Mouse (Mus musculus) lung, embryonic 16.5 days (tissue): ENCODE data around the gene Ube2v1. TPM values are rescaled to one million over a fixed set of nuclear protein-coding genes. Genes with fewer than 3 reads are reported as not detected.

ENCODE experiments used
- ATAC-seq: fragments of 200-750 bp; cut with Nextera tagmentation; 2 replicates; pipeline ENCODE4 v1.8.0; 2017; ENCODE audit warnings: low read depth, mild to moderate bottlenecking, moderate library complexity
- H3K27ac ChIP-seq: fragments of 300-500 bp; sonication (generic); 2 replicates; pipeline ENCODE4 v1.5.1; 2014; ENCODE audit warnings: mild to moderate bottlenecking, control low read depth, low read length
- H3K27me3 ChIP-seq: fragments of 300-500 bp; sonication (generic); 2 replicates; pipeline ENCODE4 v1.6.1; 2014; ENCODE audit warnings: low read depth, low read length, mixed read lengths; ENCODE audit not compliant: control insufficient read depth, insufficient read depth
- H3K36me3 ChIP-seq: fragments of 300-500 bp; sonication (generic); 2 replicates; pipeline ENCODE4 v1.6.1; 2014; ENCODE audit warnings: low read length; ENCODE audit not compliant: control insufficient read depth, insufficient read depth
- H3K4me1 ChIP-seq: fragments of 300-500 bp; sonication (generic); replicated peaks from 2 replicates; pipeline ENCODE4 v1.6.1; 2014; ENCODE audit warnings: low read length, mixed read lengths; ENCODE audit not compliant: control insufficient read depth, insufficient read depth
- H3K4me2 ChIP-seq: fragments of 300-500 bp; sonication (generic); 2 replicates; pipeline ENCODE4 v1.6.1; 2014; ENCODE audit warnings: low read depth, low read length, control low read depth
- H3K4me3 ChIP-seq: fragments of 300-500 bp; sonication (generic); 2 replicates; pipeline ENCODE4 v1.5.1; 2014; ENCODE audit warnings: mild to moderate bottlenecking, low read length, control low read depth
- H3K9ac ChIP-seq: fragments of 300-500 bp; sonication (generic); 2 replicates; pipeline ENCODE4 v1.6.1; 2014; ENCODE audit warnings: low read length, control low read depth
- H3K9me3 ChIP-seq: fragments of 300-500 bp; sonication (generic); 2 replicates; pipeline ENCODE4 v1.6.1; 2016; ENCODE audit warnings: low read length; ENCODE audit not compliant: control insufficient read depth
- WGBS: fragments of 180-500 bp; shearing (Covaris S2); extraction: QIAGEN DNeasy Blood & Tissue Kit; methylation state at CpG from one replicate; pipeline ENCODE4 v1.1.7; 2014; 5-methylcytosine and 5-hydroxymethylcytosine counted together
- polyA plus RNA-seq: library from polyadenylated mRNA; unstranded; fragments of >200 nt; fragmentation: Nextera tagmentation; extraction: Ambion mirVana; gene quantifications from 2 replicates; pipeline ENCODE4 v1.2.1, GENCODE M21; 2015

The Ube2v1 gene
- polyA plus RNA-seq: 263 and 285 TPM in 2 replicates

DNA sequence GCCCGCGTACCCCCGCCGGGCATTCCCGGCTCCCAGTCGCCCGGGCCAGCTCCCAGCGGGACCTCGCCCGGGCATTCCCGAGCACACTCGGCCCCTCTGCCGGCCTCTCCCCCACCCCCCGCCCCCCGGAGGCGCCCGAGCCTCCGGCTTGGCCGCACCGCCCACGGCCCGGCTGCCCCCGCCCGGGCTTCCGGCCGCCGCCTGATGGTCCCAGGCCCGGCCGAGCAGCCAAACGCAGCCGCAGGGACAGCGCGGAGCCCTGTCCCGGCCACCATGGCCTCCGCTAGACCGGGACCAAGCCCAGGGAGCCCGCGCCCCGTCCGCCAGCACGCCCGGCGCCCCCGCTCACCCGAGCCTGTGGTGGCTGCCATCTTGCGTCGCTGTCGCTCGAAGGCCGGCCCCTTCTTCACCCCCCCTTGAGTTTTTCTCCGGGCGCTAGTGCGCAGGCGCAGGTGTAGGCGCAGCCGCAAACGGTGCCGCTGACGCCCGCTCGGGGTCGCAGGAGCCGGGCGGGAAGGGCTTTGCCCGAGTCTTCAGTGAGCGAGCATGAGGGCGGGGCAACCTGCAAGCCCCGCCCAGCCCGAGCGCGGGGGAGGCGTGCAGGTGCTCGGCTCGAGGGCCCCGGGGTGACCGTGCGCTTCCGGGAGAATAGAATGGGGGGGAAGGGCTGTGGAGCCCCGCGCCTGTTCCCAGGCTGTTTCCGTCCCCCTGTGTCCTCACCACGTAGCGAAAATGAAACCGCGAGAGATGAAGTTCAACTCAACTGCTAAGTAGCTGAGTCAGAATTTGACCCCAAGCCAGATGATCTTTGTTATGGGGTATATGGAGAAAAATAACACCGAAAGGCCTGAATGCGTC lies at the start of gene Ube2v1:
TSS of gene Ube2v1 (minus strand) at position 505 of the 858 bp plus-strand sequence.
- under 1% methylated on average over 62 of the region's 87 CpGs for WGBS
- Histone ChIP-seq H3K36me3 (peaks cover 2% of the 10 kb centered on the region; the same call in 1 of the 2 replicates), H3K27me3 (no peaks in the 10 kb centered on the region), H3K4me1 (peaks cover 43% of the 10 kb centered on the region), H3K4me3 (peak within 1 kb of the TSS; percentile 85), H3K9me3 (no peaks in the 10 kb centered on the region), H3K4me2 (peak within 1 kb of the TSS; percentile 90), H3K27ac (peak within 1 kb of the TSS; percentile 85), H3K9ac (peak within 1 kb of the TSS; percentile 94)
- peak; percentile 86 for ATAC-seq

- no peaks in the 10 kb centered on the region for H3K36me3 ChIP-seq
- H3K9ac ChIP-seq: no peak overlapping the region
- H3K9me3 ChIP-seq: no peaks in the 10 kb centered on the region
- H3K4me2 ChIP-seq: no peak overlapping the region
- WGBS: 42% methylated on average over 5 of the region's 5 CpGs
- no peak overlapping the region for H3K4me3 ChIP-seq
- H3K27ac ChIP-seq: no peak overlapping the region
- peaks cover 3% of the 10 kb centered on the region; the same call in 1 of the 2 replicates for H3K4me1 ChIP-seq
- H3K27me3 ChIP-seq: no peaks in the 10 kb centered on the region
- no peak for ATAC-seq
Measured at GRCm38 (mm10) chr2:167680657-167681056, 48.8 kb upstream of the Ube2v1 start.

GRCm38 (mm10) chr2:167679902-167680430 lies 48.1 kb upstream of the Ube2v1 start:
- H3K27me3 ChIP-seq: no peaks in the 10 kb centered on the region
- ATAC-seq: peak; percentile 72
- H3K9me3 ChIP-seq: no peaks in the 10 kb centered on the region
- no peak overlapping the region for H3K27ac ChIP-seq
- H3K36me3 ChIP-seq: no peaks in the 10 kb centered on the region
- H3K4me2 ChIP-seq: no peak overlapping the region
- no peak overlapping the region for H3K9ac ChIP-seq
- WGBS: 2% methylated on average over 13 of the region's 13 CpGs
- H3K4me3 ChIP-seq: no peak overlapping the region
- H3K4me1 ChIP-seq: peaks cover 3% of the 10 kb centered on the region; the same call in 1 of the 2 replicates

GRCm38 (mm10) chr2:167678600-167678999 lies 46.7 kb upstream of the Ube2v1 start:
- peaks cover 3% of the 10 kb centered on the region; the same call in 1 of the 2 replicates for H3K4me1 ChIP-seq
- H3K36me3 ChIP-seq: no peaks in the 10 kb centered on the region
- 43% methylated on average over 5 of the region's 5 CpGs for WGBS
- H3K27me3 ChIP-seq: no peaks in the 10 kb centered on the region
- no peak overlapping the region for H3K27ac ChIP-seq
- H3K4me2 ChIP-seq: no peak overlapping the region
- H3K9ac ChIP-seq: no peak overlapping the region
- ATAC-seq: no peak
- no peak overlapping the region for H3K4me3 ChIP-seq
- no peaks in the 10 kb centered on the region for H3K9me3 ChIP-seq

GRCm38 (mm10) chr2:167675120-167675909 lies 43.4 kb upstream of the Ube2v1 start:
- Histone ChIP-seq H3K9me3 (no peaks in the 10 kb centered on the region), H3K4me2 (no peak overlapping the region), H3K9ac (no peak overlapping the region), H3K27me3 (no peaks in the 10 kb centered on the region), H3K36me3 (no peaks in the 10 kb centered on the region), H3K27ac (no peak overlapping the region), H3K4me1 (peaks cover 3% of the 10 kb centered on the region; the same call in 1 of the 2 replicates), H3K4me3 (no peak overlapping the region)
- no peak for ATAC-seq
- WGBS: 35% methylated on average over 14 of the region's 14 CpGs

GRCm38 (mm10) chr2:167672212-167672685 lies 40.4 kb upstream of the Ube2v1 start:
- no peaks in the 10 kb centered on the region for H3K4me1 ChIP-seq
- no peak overlapping the region for H3K27ac ChIP-seq
- ATAC-seq: 0 out of 2 replicates have a peak, but pooled peaks have one; percentile 21
- no peak overlapping the region for H3K4me3 ChIP-seq
- H3K27me3 ChIP-seq: no peaks in the 10 kb centered on the region
- no peaks in the 10 kb centered on the region for H3K36me3 ChIP-seq
- no peak overlapping the region for H3K9ac ChIP-seq
- 17% methylated on average over 13 of the region's 13 CpGs for WGBS
- no peak overlapping the region for H3K4me2 ChIP-seq
- no peaks in the 10 kb centered on the region for H3K9me3 ChIP-seq

DNA sequence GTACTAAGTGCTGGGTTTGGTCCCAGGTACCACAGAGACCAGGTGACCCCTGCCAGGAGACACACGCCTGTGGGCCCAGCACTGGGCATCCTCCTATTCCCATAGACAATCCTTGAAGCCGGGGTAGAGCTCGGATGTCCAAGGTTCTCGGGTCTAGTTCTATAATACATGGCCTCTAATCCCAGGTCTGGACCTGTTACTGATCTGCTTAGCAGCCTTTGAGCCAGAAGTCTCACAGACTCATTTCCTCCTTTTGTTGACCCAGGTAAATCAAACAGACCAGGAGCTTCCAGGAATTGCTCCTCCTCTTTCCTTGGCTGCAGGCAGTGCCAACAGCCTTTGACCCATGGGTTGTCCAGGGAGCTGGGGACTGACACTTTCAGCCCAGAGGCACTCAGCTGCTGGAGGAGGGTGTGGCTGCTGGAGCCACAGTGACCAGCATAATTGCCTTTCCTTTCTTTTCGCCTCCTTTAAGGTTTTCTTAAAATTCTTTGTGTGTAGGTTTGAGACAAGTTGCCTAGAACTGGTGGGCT lies 39.3 kb upstream of the Ube2v1 start:
- 71% methylated on average over 5 of the region's 5 CpGs for WGBS
- Histone ChIP-seq H3K9ac (no peak overlapping the region), H3K4me1 (no peaks in the 10 kb centered on the region), H3K4me2 (no peak overlapping the region), H3K27ac (no peak overlapping the region), H3K36me3 (no peaks in the 10 kb centered on the region), H3K9me3 (no peaks in the 10 kb centered on the region), H3K27me3 (no peaks in the 10 kb centered on the region), H3K4me3 (no peak overlapping the region)
- ATAC-seq: no peak

- H3K4me3 ChIP-seq: no peak overlapping the region
- H3K4me2 ChIP-seq: no peak overlapping the region
- no peak overlapping the region for H3K27ac ChIP-seq
- no peak overlapping the region for H3K9ac ChIP-seq
- no peaks in the 10 kb centered on the region for H3K36me3 ChIP-seq
- H3K4me1 ChIP-seq: no peaks in the 10 kb centered on the region
- no peaks in the 10 kb centered on the region for H3K9me3 ChIP-seq
- 48% methylated on average over 4 of the region's 4 CpGs for WGBS
- no peaks in the 10 kb centered on the region for H3K27me3 ChIP-seq
- no peak for ATAC-seq
Measured at GRCm38 (mm10) chr2:167669398-167669797, 37.5 kb upstream of the Ube2v1 start.
